In the genomic region with DNA sequence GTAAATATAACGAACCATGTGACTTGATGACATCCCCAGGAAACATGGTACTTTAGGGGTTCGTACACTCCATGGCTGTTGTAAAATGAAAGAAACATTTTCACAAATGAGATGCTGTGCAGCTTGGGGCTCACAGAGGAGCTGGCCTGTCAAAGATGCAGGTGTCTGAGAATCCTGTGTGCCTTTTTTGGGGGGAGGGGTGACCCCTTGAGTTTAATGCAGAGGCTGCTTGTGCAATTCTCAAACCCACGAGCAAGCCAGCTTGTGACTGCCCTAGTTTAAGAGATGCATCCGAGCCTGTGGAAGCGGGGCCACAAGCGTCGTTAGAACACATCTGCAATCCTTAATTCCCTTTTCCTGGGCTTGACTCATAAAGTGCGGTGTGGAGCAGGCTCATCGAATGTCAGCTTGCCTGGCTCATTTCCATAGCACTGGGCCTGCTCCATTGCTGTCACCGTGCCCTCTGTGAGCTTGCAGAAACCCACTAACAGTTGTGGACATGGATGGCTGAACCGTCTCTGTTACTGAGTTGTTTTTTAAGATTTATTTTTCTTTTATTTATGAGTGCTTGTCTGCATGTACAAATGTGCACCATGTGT, we compare ENCODE assay signal across 28 mouse cellular contexts. TPM values are rescaled to one million over a fixed set of nuclear protein-coding genes. Genes with fewer than 3 reads are reported as not detected.
A peak's percentile ranks its signal among the peaks of the same experiment; 100 is the strongest.
DNase-seq lines count a peak whose midpoint lies in the region; ATAC-seq and TF ChIP-seq lines count a peak whose summit lies in the region.
"Had no signal": no experiment of that assay in that cellular context is flagged by ENCODE, and none has a peak within 500 bp of the region (broad histone marks: within the 10 kb centered on the region; RNA-seq: fewer than 3 reads in every experiment).

No protein-coding gene starts in this region.

- peaks cover 1% of the 10 kb centered on the region; the same call in 1 of the 2 replicates for H3K9me3 ChIP-seq in liver, embryonic 11.5 days (ENCODE audit: control insufficient read depth, low read length)
- H3K9me3 ChIP-seq: hindbrain, embryonic 13.5 days; liver, embryonic 15.5 days had no signal

- no peaks in the 10 kb centered on the region for H3K79me2 ChIP-seq in liver, adult 2 months (ENCODE audit: control insufficient read depth, insufficient read depth, low read length)

- H3K9ac ChIP-seq in liver, adult 2 months (ENCODE audit: low read depth, low read length) = no peak overlapping the region
- no peak overlapping the region for H3K9ac ChIP-seq in liver, embryonic 11.5 days (ENCODE audit: low read depth, low read length)
- H3K9ac ChIP-seq: heart, embryonic 15.5 days; hindbrain, embryonic 13.5 days; liver, embryonic 15.5 days had no signal

- no peak for TF ChIP-seq POLR2A in liver, adult 2 months (IDR thresholded peaks at IDR 0.05; ENCODE audit: extremely low read depth, insufficient read depth, low read length)

- intact Hi-C loops in gastrocnemius, adult 2 months (cut with DNase I) = no loop called here
- intact Hi-C loops in gastrocnemius, postnatal 14 days (cut with DNase I; ENCODE audit: low total_unique reads) = no loop called here

- peaks cover 98% of the 10 kb centered on the region for H3K36me3 ChIP-seq in liver, adult 2 months (ENCODE audit: control insufficient read depth, insufficient read depth, low read length)
- no peaks in the 10 kb centered on the region for H3K36me3 ChIP-seq in liver, embryonic 11.5 days (ENCODE audit: control insufficient read depth, insufficient read depth, low read length)
- H3K36me3 ChIP-seq: forebrain, embryonic 10.5 days; heart, embryonic 15.5 days; hindbrain, embryonic 13.5 days had no signal

- 49% methylated on average over 11 of the region's 11 CpGs for WGBS in liver, adult 2 months
- 82% methylated on average over 11 of the region's 11 CpGs for WGBS in liver, embryonic 11.5 days

- H3K27ac ChIP-seq in liver, adult 2 months (replicated peaks; ENCODE audit: insufficient read depth, low read depth, low read length) = no peak overlapping the region
- no peak overlapping the region for H3K27ac ChIP-seq in liver, embryonic 11.5 days (ENCODE audit: low read depth, low read length)
- H3K27ac ChIP-seq in gastrocnemius, adult 2 months = no peak overlapping the region
- H3K27ac ChIP-seq in layer of hippocampus, adult 2 months = no peak overlapping the region
- H3K27ac ChIP-seq: forebrain, embryonic 10.5 days; heart, embryonic 15.5 days; hindbrain, embryonic 13.5 days; liver, embryonic 15.5 days; stomach, postnatal 0 days had no signal

- no peak overlapping the region for H3K4me2 ChIP-seq in liver, embryonic 11.5 days
- H3K4me2 ChIP-seq: heart, embryonic 15.5 days; hindbrain, embryonic 13.5 days; liver, embryonic 15.5 days; midbrain, embryonic 11.5 days had no signal

- TF ChIP-seq CTCF in liver, adult 2 months (IDR thresholded peaks at IDR 0.05; ENCODE audit: low read depth, low read length) = no peak
- TF ChIP-seq CTCF in gastrocnemius, adult 2 months (IDR thresholded peaks at IDR 0.05) = no peak
- no peak for TF ChIP-seq CTCF in layer of hippocampus, adult 2 months (conservative IDR thresholded peaks at IDR 0.05)

- no peak for ATAC-seq in liver, embryonic 11.5 days (replicated peaks; ENCODE audit: low FRiP score)
- ATAC-seq: activated CD4-positive, CD25-positive, alpha-beta regulatory T cell, adult 4 months had no signal

- DNase-seq in liver, adult 2 months (ENCODE audit: extremely low read depth, low read depth, low spot score) = peak; percentile 31
- no peak for DNase-seq in liver, embryonic 11.5 days (ENCODE audit: low spot score)
- DNase-seq in gastrocnemius, adult 2 months = peak; percentile 68
- DNase-seq in gastrocnemius, postnatal 14 days = peak; percentile 59
- DNase-seq in thymus, postnatal 14 days = peak; percentile 59
- no peak for DNase-seq in layer of hippocampus, adult 2 months (ENCODE audit: low spot score in 2 of 2)
- DNase-seq in adrenal gland, adult 8-10 months = no peak
- DNase-seq: adrenal gland, postnatal 14 days; cerebellum, adult 8-10 months; heart, postnatal 36 days; kidney, adult 11 months; kidney, postnatal 14 days; lung, postnatal 14 days had no signal

- H3K27me3 ChIP-seq in liver, adult 2 months (ENCODE audit: control insufficient read depth, insufficient read depth, low read length) = no peaks in the 10 kb centered on the region
- H3K27me3 ChIP-seq in liver, embryonic 11.5 days (replicated peaks; ENCODE audit: control insufficient read depth, insufficient read depth, low read length) = 0 out of 2 replicates have a peak, but pooled peaks cover 2% of the 10 kb centered on the region
- H3K27me3 ChIP-seq: heart, embryonic 15.5 days; hindbrain, embryonic 13.5 days; liver, embryonic 15.5 days had no signal

- H3K4me3 ChIP-seq in liver, adult 2 months (ENCODE audit: insufficient read depth, low read depth, low read length) = no peak overlapping the region
- H3K4me3 ChIP-seq in liver, embryonic 11.5 days (ENCODE audit: low read depth, low read length) = no peak overlapping the region
- H3K4me3 ChIP-seq in gastrocnemius, adult 2 months = no peak overlapping the region
- no peak overlapping the region for H3K4me3 ChIP-seq in layer of hippocampus, adult 2 months
- H3K4me3 ChIP-seq: forebrain, embryonic 10.5 days; heart, embryonic 15.5 days; hindbrain, embryonic 13.5 days; liver, embryonic 15.5 days had no signal

- peaks cover 8% of the 10 kb centered on the region for H3K4me1 ChIP-seq in liver, adult 2 months (ENCODE audit: control insufficient read depth, insufficient read depth, low read length)
- H3K4me1 ChIP-seq in liver, embryonic 11.5 days (replicated peaks; ENCODE audit: control insufficient read depth, insufficient read depth, low read length) = no peaks in the 10 kb centered on the region
- H3K4me1 ChIP-seq: hindbrain, embryonic 13.5 days had no signal

RNA-seq across cellular contexts. Expression of gene Plg, which starts 31.0 kb away (rescaled TPM):
- total RNA-seq in liver, adult 2 months (2014; rRNA removed) = 1,031 and 1,068 TPM in 2 replicates
- polyA plus RNA-seq in liver, adult 2 months (2012; rRNA removed) = 1,361 and 1,403 TPM in 2 replicates
- polyA plus RNA-seq in liver, embryonic 11.5 days (2014; fragmentation: Nextera tagmentation; extraction: Ambion mirVana) = 130 and 157 TPM in 2 replicates
- total RNA-seq in gastrocnemius, adult 2 months (2021) = not detected
- total RNA-seq in gastrocnemius, postnatal 14 days (2021) = not detected
- not detected for total RNA-seq in layer of hippocampus, adult 2 months (2021)
- total RNA-seq in adrenal gland, adult 8-10 months (2022) = under 1 TPM in 3 of 4 experiments, not detected in 1; 0.21 to 0.78 (median 0.49) TPM
- total RNA-seq: common myeloid progenitor, adult 5-6 weeks; heart, adult 8-10 months; heart, postnatal 36 days; layer of hippocampus, adult 18-20 months; layer of hippocampus, postnatal 25 days; megakaryocyte progenitor cell, adult 5-6 weeks; MEL; midbrain, postnatal 0 days had no signal
- polyA plus RNA-seq: activated CD4-positive, CD25-positive, alpha-beta regulatory T cell, adult 4 months; forebrain, embryonic 10.5 days; hindbrain, embryonic 13.5 days; midbrain, embryonic 11.5 days; midbrain, postnatal 0 days; small intestine, adult 2 months had no signal

Comparison
In these comparisons a context has a peak if more than half of its experiments do, and no peak if none do; other contexts are left out.
1. DNase-seq: peak in liver, adult 2 months (single experiment), gastrocnemius, adult 2 months (single experiment), gastrocnemius, postnatal 14 days (single experiment) and thymus, postnatal 14 days (single experiment); none in liver, embryonic 11.5 days (single experiment), layer of hippocampus, adult 2 months (0 of 2) and adrenal gland, adult 8-10 months (single experiment).
2. RNA of gene Plg, which starts 31.0 kb away (total RNA-seq): 1,031 to 1,068 TPM in liver, adult 2 months; 0.21 to 0.78 TPM in adrenal gland, adult 8-10 months, not detected in layer of hippocampus, adult 2 months, not detected in gastrocnemius, postnatal 14 days and not detected in gastrocnemius, adult 2 months; every median in the first group is over 100 times any median in the second.